9 mouse cellular contexts compared by ENCODE assay signal in genomic region chr12:100897736-100898650, GRCm38 (mm10). TPM values are rescaled to one million over a fixed set of nuclear protein-coding genes. Genes with fewer than 3 reads are reported as not detected.
A peak's percentile ranks its signal among the peaks of the same experiment; 100 is the strongest.
DNase-seq lines count a peak whose midpoint lies in the region; ATAC-seq and TF ChIP-seq lines count a peak whose summit lies in the region.
"Had no signal": no experiment of that assay in that cellular context is flagged by ENCODE, and none has a peak within 500 bp of the region (broad histone marks: within the 10 kb centered on the region; RNA-seq: fewer than 3 reads in every experiment).

No protein-coding gene starts in this region.

- no peak for DNase-seq in heart, embryonic 10.5 days (ENCODE audit: low spot score)
- DNase-seq in brain, embryonic 14.5 days (ENCODE audit: low read depth) = peak; percentile 39
- DNase-seq in midbrain, embryonic 14.5 days = peak; percentile 41
- DNase-seq in layer of hippocampus, postnatal 10 days (ENCODE audit: low spot score in 2 of 2) = no peak
- no peak for DNase-seq in layer of hippocampus, adult 9-11 months
- DNase-seq in heart, adult 18-20 months = no peak
- DNase-seq: kidney, postnatal 10 days had no signal

- H3K27me3 ChIP-seq in heart, embryonic 15.5 days = peaks cover 56% of the 10 kb centered on the region
- H3K27me3 ChIP-seq in heart, embryonic 10.5 days (ENCODE audit: insufficient read depth, poor library complexity, severe bottlenecking) = peaks cover 80% of the 10 kb centered on the region
- peaks cover 57% of the 10 kb centered on the region for H3K27me3 ChIP-seq in forebrain, embryonic 12.5 days
- peaks cover 18% of the 10 kb centered on the region for H3K27me3 ChIP-seq in midbrain, embryonic 14.5 days (ENCODE audit: control insufficient read depth, insufficient read depth, low read length)

- no peaks in the 10 kb centered on the region for H3K9me3 ChIP-seq in heart, embryonic 15.5 days (replicated peaks)
- no peaks in the 10 kb centered on the region for H3K9me3 ChIP-seq in heart, embryonic 10.5 days
- H3K9me3 ChIP-seq in forebrain, embryonic 12.5 days = no peaks in the 10 kb centered on the region
- no peaks in the 10 kb centered on the region for H3K9me3 ChIP-seq in midbrain, embryonic 14.5 days (ENCODE audit: control insufficient read depth, low read length)

- H3K4me2 ChIP-seq in heart, embryonic 15.5 days = peak overlapping the region; percentile 76; the same call in 1 of the 2 replicates
- H3K4me2 ChIP-seq in forebrain, embryonic 12.5 days = peak overlapping the region; percentile 58
- peak overlapping the region; percentile 78 for H3K4me2 ChIP-seq in midbrain, embryonic 14.5 days (ENCODE audit: low read length)

- no peak for TF ChIP-seq POLR2A in brain, embryonic 14.5 days (IDR thresholded peaks at IDR 0.05; ENCODE audit: borderline replicate concordance, extremely low read depth, insufficient read depth, insufficient read length, poor library complexity, severe bottlenecking)

- H3K36me3 ChIP-seq in heart, embryonic 15.5 days = no peaks in the 10 kb centered on the region
- H3K36me3 ChIP-seq in heart, embryonic 10.5 days = no peaks in the 10 kb centered on the region
- no peaks in the 10 kb centered on the region for H3K36me3 ChIP-seq in forebrain, embryonic 12.5 days (replicated peaks)
- H3K36me3 ChIP-seq in midbrain, embryonic 14.5 days (ENCODE audit: control insufficient read depth, insufficient read depth, low read length) = no peaks in the 10 kb centered on the region

- no peak for ATAC-seq in heart, embryonic 15.5 days (replicated peaks; ENCODE audit: insufficient number of reproducible peaks, insufficient read depth, low FRiP score, low read depth)
- ATAC-seq in forebrain, embryonic 12.5 days (ENCODE audit: low FRiP score) = no peak
- ATAC-seq in midbrain, embryonic 14.5 days (ENCODE audit: low FRiP score, low TSS enrichment) = no peak

- peaks cover 14% of the 10 kb centered on the region for H3K4me1 ChIP-seq in heart, embryonic 15.5 days (replicated peaks)
- H3K4me1 ChIP-seq in heart, embryonic 10.5 days = peaks cover 14% of the 10 kb centered on the region
- H3K4me1 ChIP-seq in forebrain, embryonic 12.5 days = peaks cover 25% of the 10 kb centered on the region
- H3K4me1 ChIP-seq in midbrain, embryonic 14.5 days (ENCODE audit: control insufficient read depth, insufficient read depth, low read length) = peaks cover 18% of the 10 kb centered on the region; the same call in 1 of the 2 replicates

- H3K4me3 ChIP-seq in heart, embryonic 15.5 days = peak overlapping the region; percentile 45; the same call in 1 of the 2 replicates
- H3K4me3 ChIP-seq in heart, embryonic 10.5 days = no peak overlapping the region
- peak overlapping the region; percentile 38; the same call in 1 of the 2 replicates for H3K4me3 ChIP-seq in forebrain, embryonic 12.5 days (replicated peaks)
- H3K4me3 ChIP-seq in midbrain, embryonic 14.5 days (replicated peaks; ENCODE audit: low read depth, low read length) = peak overlapping the region; percentile 44

- no peak for TF ChIP-seq CTCF in brain, embryonic 14.5 days (IDR thresholded peaks at IDR 0.05; ENCODE audit: borderline replicate concordance, extremely low read depth, insufficient read depth, insufficient read length)

- 49% methylated on average over 12 of the region's 12 CpGs for WGBS in heart, embryonic 15.5 days
- WGBS in heart, embryonic 10.5 days = 43% methylated on average over 12 of the region's 12 CpGs
- 24% methylated on average over 12 of the region's 12 CpGs for WGBS in forebrain, embryonic 12.5 days
- WGBS in midbrain, embryonic 14.5 days = 17% methylated on average over 12 of the region's 12 CpGs

- H3K9ac ChIP-seq in heart, embryonic 15.5 days = no peak overlapping the region
- no peak overlapping the region for H3K9ac ChIP-seq in forebrain, embryonic 12.5 days
- no peak overlapping the region for H3K9ac ChIP-seq in midbrain, embryonic 14.5 days (replicated peaks; ENCODE audit: low read length)

- no peak overlapping the region for H3K27ac ChIP-seq in heart, embryonic 15.5 days
- H3K27ac ChIP-seq in heart, embryonic 10.5 days = no peak overlapping the region
- no peak overlapping the region for H3K27ac ChIP-seq in forebrain, embryonic 12.5 days
- H3K27ac ChIP-seq in midbrain, embryonic 14.5 days (replicated peaks; ENCODE audit: low read depth, low read length) = no peak overlapping the region

RNA-seq across cellular contexts. Expression of gene Gpr68, which starts 10.0 kb away (rescaled TPM):
- polyA plus RNA-seq in heart, embryonic 15.5 days (2015; fragmentation: Nextera tagmentation; extraction: Ambion mirVana) = 6.0 and 7.1 TPM in 2 replicates
- polyA plus RNA-seq in heart, embryonic 10.5 days (2016; fragmentation: Nextera tagmentation; extraction: Ambion mirVana) = 2.5 and 5.9 TPM in 2 replicates
- 1.8 and 3.4 TPM in 2 replicates for polyA plus RNA-seq in brain, embryonic 14.5 days (2012; rRNA removed)
- 0.22 and 0.26 TPM in 2 replicates for polyA plus RNA-seq in forebrain, embryonic 12.5 days (2016; fragmentation: Nextera tagmentation; extraction: Ambion mirVana)
- 2.1 and 2.8 TPM in 2 replicates for polyA plus RNA-seq in midbrain, embryonic 14.5 days (2014; fragmentation: Nextera tagmentation; extraction: Ambion mirVana)
- 10 to 100 TPM; 17.4 to 17.6 TPM for total RNA-seq in layer of hippocampus, postnatal 10 days (2021)
- total RNA-seq in heart, adult 18-20 months (2021) = 1 to 10 TPM in 1 of 2 experiments, under 1 TPM in 1; 0.45 to 1.5 TPM

Comparison
In these comparisons a context has a peak if more than half of its experiments do, and no peak if none do; other contexts are left out.
1. DNase-seq: peak in brain, embryonic 14.5 days (single experiment) and midbrain, embryonic 14.5 days (single experiment); none in heart, embryonic 10.5 days (single experiment), layer of hippocampus, postnatal 10 days (0 of 2), layer of hippocampus, adult 9-11 months (single experiment) and heart, adult 18-20 months (0 of 2).
2. Peak in every context shown above with its lines, with median percentiles within 50 percentile points of each other: H3K4me2 ChIP-seq.